Mouse (Mus musculus): ENCODE measurements around the gene Zfp553. TPM values are rescaled to one million over a fixed set of nuclear protein-coding genes. Genes with fewer than 3 reads are reported as not detected.

Zfp553 gene
- polyA plus RNA-seq, 1 experiment from 2014 or later: 15.7 TPM

DNA sequence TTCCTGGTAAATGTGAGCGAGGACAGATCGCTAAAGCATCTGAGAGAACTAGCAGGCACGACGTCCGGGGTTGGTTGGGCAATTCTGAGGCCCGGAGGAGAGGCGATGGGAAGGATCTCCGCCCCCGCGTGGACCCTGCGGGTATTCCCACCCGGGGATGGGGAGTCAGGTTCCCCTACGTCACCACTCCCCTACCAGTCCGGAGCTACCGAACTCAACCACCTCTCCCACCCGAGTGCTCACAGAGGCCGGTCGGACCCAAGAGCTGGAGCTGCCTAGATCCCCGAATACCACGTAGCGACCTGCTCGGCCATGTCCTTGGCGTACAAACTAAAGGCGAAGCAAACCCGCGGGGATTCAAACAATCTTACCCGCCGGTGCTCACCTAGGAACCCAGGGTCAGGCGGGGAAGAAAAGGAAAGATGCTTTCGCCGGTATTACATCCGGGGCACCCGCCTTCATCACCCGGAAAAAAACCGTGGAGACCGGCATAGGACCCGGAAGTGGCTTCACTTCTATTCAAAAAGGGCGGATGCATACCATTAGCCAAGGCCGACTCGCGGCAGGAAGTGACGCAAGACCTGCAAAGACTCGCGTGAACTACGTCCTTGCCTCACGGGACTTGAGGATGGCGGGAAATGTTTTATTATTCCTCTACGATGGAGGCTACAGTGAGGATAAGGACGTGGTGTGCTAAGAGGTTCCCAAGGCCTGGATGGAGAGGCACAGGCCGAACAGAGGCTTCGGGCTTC is 37.1 kb upstream of the Zfp553 start, which contains the start of gene Cd2bp2:
Cd2bp2 (minus strand) TSS at position 507 of the 752 bp plus-strand sequence.
- peak within 1 kb of the TSS; percentile 74 for H3K27ac ChIP-seq (ENCODE audit: low read length)
- no peaks in the 10 kb centered on the region for H3K9me3 ChIP-seq (ENCODE audit: low read length)
- ATAC-seq (peak; percentile 99), DNase-seq (ENCODE audit: low spot score) (peak; percentile 99)
- H3K36me3 ChIP-seq (ENCODE audit: insufficient read depth, low read length): peaks cover 28% of the 10 kb centered on the region
- H3K9ac ChIP-seq (replicated peaks; ENCODE audit: low read depth): peak within 1 kb of the TSS; percentile 57
- under 1% methylated on average over 50 of the region's 51 CpGs for WGBS
- peaks cover 3% of the 10 kb centered on the region; the same call in 1 of the 2 replicates for H3K4me1 ChIP-seq (ENCODE audit: insufficient read depth, low read depth, low read length)
- no peaks in the 10 kb centered on the region for H3K27me3 ChIP-seq (replicated peaks; ENCODE audit: insufficient read depth, low read length)
- peak; percentile 53 for TF ChIP-seq CTCF (IDR thresholded peaks at IDR 0.05)
- peak; percentile 94 for TF ChIP-seq EP300 (IDR thresholded peaks at IDR 0.05)
- peak within 1 kb of the TSS; percentile 73 for H3K4me2 ChIP-seq (replicated peaks; ENCODE audit: low read depth, low read length)
- H3K4me3 ChIP-seq (ENCODE audit: low read depth, low read length): peak within 1 kb of the TSS; percentile 70

DNA sequence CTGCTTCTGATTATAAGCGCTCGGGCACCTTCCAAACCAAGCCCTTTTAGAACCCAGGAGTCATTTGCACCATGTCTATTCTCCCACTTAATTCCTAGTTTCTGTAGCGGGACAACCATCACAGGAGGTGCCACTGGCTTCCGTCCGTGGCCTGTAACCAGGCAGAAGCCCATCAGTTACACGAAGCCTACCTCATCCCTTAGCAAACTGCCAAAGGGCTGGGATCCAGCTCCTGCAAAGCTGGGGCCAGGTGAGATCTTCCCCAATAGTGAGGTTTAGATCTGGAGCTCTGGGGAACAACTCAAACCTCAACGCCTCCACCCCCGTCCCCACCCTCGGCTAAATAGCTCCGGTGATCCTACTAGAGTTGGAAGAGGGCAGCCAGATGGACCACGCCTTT is 36.4 kb upstream of the Zfp553 start:
- H3K4me2 ChIP-seq (replicated peaks; ENCODE audit: low read depth, low read length): peak overlapping the region; percentile 73
- TF ChIP-seq CTCF (IDR thresholded peaks at IDR 0.05) (no peak), EP300 (IDR thresholded peaks at IDR 0.05) (no peak)
- no peak for DNase-seq (ENCODE audit: low spot score)
- peaks cover 28% of the 10 kb centered on the region for H3K36me3 ChIP-seq (ENCODE audit: insufficient read depth, low read length)
- peaks cover 3% of the 10 kb centered on the region; the same call in 1 of the 2 replicates for H3K4me1 ChIP-seq (ENCODE audit: insufficient read depth, low read depth, low read length)
- H3K27me3 ChIP-seq (replicated peaks; ENCODE audit: insufficient read depth, low read length): no peaks in the 10 kb centered on the region
- no peak for ATAC-seq
- H3K27ac ChIP-seq (ENCODE audit: low read length): peak overlapping the region; percentile 27; the same call in 1 of the 2 replicates
- no peaks in the 10 kb centered on the region for H3K9me3 ChIP-seq (ENCODE audit: low read length)
- peak overlapping the region; percentile 70; the same call in 1 of the 2 replicates for H3K4me3 ChIP-seq (ENCODE audit: low read depth, low read length)
- 52% methylated on average over 11 of the region's 11 CpGs for WGBS
- peak overlapping the region; percentile 42; the same call in 1 of the 2 replicates for H3K9ac ChIP-seq (replicated peaks; ENCODE audit: low read depth)

DNA sequence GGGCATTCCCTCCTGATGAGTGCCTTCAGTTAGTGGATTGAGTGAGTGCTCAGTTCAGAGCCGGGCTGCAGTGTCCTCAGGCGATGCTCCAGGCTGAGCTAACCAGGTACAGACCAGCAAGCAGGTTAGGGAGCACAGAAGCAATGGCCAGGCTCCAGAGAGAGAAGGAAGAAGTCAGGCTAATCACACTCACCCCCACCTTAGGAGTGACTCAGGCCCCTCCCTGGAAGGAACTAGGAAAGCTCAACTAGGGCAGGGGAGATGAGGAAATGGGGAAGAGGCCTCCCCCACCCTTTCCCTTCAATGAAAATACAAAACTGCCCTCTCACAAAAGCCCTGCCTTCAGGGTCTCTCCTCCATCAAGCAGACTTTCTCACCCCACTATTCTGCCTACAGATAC is 26.3 kb upstream of the Zfp553 start:
- Histone ChIP-seq H3K36me3 (ENCODE audit: insufficient read depth, low read length) (no peaks in the 10 kb centered on the region; the same call in 1 of the 2 replicates), H3K4me3 (ENCODE audit: low read depth, low read length) (peak overlapping the region; percentile 85), H3K4me1 (ENCODE audit: insufficient read depth, low read depth, low read length) (peaks cover 11% of the 10 kb centered on the region; the same call in 1 of the 2 replicates), H3K27me3 (replicated peaks; ENCODE audit: insufficient read depth, low read length) (no peaks in the 10 kb centered on the region), H3K9me3 (ENCODE audit: low read length) (no peaks in the 10 kb centered on the region), H3K4me2 (replicated peaks; ENCODE audit: low read depth, low read length) (peak overlapping the region; percentile 95), H3K9ac (replicated peaks; ENCODE audit: low read depth) (peak overlapping the region; percentile 84), H3K27ac (ENCODE audit: low read length) (0 out of 2 replicates have a peak overlapping the region, but pooled peaks have one; percentile 85)
- peak; percentile 61 for DNase-seq (ENCODE audit: low spot score)
- ATAC-seq: no peak
- TF ChIP-seq EP300 (IDR thresholded peaks at IDR 0.05): no peak
- TF ChIP-seq CTCF (IDR thresholded peaks at IDR 0.05): no peak
- WGBS: 27% methylated on average over 2 of the region's 2 CpGs

DNA sequence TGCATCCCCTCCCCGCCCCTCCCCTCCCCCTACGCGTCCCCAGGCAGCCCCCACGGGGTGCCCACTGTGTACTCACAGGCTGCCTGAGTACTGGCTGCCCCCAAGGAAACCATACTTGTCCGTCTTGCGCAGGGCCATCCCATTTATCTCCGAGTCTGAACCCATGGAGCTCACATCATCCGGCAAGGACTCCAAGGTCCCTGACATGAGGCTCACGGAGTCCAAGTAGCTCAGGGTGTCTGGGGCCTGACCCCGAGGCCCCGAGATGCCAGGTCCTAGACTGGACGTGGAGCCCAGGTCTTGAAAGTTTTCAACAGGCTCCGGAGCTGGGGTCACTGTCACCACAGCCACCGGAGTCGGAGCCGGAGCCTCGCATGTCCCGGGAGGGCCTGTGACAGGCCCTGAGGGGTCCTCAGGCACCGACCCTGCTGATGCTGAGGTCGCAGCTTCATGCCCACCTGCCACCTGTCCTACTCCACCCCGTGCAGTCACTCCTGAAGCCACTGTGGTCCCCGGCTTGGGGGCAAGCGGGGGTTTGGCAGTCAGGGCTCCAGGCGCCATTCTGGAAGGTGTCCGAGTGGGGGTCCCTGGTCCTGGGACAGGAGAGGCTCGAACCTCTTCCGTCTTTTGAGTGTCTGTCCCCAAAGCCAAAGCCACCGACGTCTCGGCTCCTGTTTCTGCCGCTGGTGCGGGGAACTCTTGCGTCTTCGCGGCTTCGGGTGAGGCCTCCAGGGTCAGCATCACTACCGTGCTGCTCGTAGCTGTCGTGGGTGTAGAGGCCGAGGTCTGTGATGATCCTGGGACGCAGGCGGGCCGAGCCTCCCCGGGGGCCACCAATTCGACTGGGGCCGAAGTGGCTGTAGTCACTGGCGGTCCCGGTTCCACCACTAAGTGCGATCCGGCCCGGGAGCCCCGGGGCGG is 25.2 kb upstream of the Zfp553 start:
- ATAC-seq: peak; percentile 1; the same call in 1 of the 2 replicates
- H3K4me3 ChIP-seq (ENCODE audit: low read depth, low read length): peak overlapping the region; percentile 85
- no peaks in the 10 kb centered on the region for H3K27me3 ChIP-seq (replicated peaks; ENCODE audit: insufficient read depth, low read length)
- peak overlapping the region; percentile 84 for H3K9ac ChIP-seq (replicated peaks; ENCODE audit: low read depth)
- peaks cover 11% of the 10 kb centered on the region; the same call in 1 of the 2 replicates for H3K4me1 ChIP-seq (ENCODE audit: insufficient read depth, low read depth, low read length)
- 2% methylated on average over 50 of the region's 53 CpGs for WGBS
- peak overlapping the region; percentile 85 for H3K27ac ChIP-seq (ENCODE audit: low read length)
- TF ChIP-seq CTCF (IDR thresholded peaks at IDR 0.05) (no peak), EP300 (IDR thresholded peaks at IDR 0.05) (no peak)
- no peaks in the 10 kb centered on the region; the same call in 1 of the 2 replicates for H3K36me3 ChIP-seq (ENCODE audit: insufficient read depth, low read length)
- DNase-seq (ENCODE audit: low spot score): peak; percentile 33
- no peaks in the 10 kb centered on the region for H3K9me3 ChIP-seq (ENCODE audit: low read length)
- peak overlapping the region; percentile 95 for H3K4me2 ChIP-seq (replicated peaks; ENCODE audit: low read depth, low read length)

DNA sequence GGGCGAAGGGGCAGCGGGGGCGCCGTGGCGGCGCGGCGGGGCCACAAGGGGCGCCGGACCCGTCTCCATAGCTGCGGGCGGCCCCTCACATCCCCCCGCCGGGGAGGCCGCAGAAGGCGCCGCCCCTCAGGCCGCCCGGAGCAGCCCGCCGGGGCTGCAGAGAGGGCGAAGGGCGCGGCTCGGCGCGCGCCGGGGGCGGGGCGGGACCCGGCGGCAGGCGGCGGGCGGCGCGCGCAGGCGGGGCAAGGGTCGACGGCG is 24.6 kb upstream of the Zfp553 start, which contains the start of gene Tbc1d10b:
Tbc1d10b (minus strand) TSS at position 174 of the 258 bp plus-strand sequence.
- ATAC-seq (no peak), DNase-seq (ENCODE audit: low spot score) (no peak)
- peak within 1 kb of the TSS; percentile 95 for H3K4me2 ChIP-seq (replicated peaks; ENCODE audit: low read depth, low read length)
- H3K27ac ChIP-seq (ENCODE audit: low read length): peak within 1 kb of the TSS; percentile 85
- H3K36me3 ChIP-seq (ENCODE audit: insufficient read depth, low read length): no peaks in the 10 kb centered on the region; the same call in 1 of the 2 replicates
- H3K9ac ChIP-seq (replicated peaks; ENCODE audit: low read depth): peak within 1 kb of the TSS; percentile 84
- WGBS: 3% methylated on average over 12 of the region's 44 CpGs
- no peaks in the 10 kb centered on the region for H3K27me3 ChIP-seq (replicated peaks; ENCODE audit: insufficient read depth, low read length)
- peaks cover 11% of the 10 kb centered on the region; the same call in 1 of the 2 replicates for H3K4me1 ChIP-seq (ENCODE audit: insufficient read depth, low read depth, low read length)
- no peaks in the 10 kb centered on the region for H3K9me3 ChIP-seq (ENCODE audit: low read length)
- TF ChIP-seq CTCF (IDR thresholded peaks at IDR 0.05) (peak; percentile 6; the same call in 1 of the 2 replicates), EP300 (IDR thresholded peaks at IDR 0.05) (no peak)
- H3K4me3 ChIP-seq (ENCODE audit: low read depth, low read length): peak within 1 kb of the TSS; percentile 85
